ENCODE assay signal across 8 mouse cellular contexts in genomic region chr2:34826460-34827231, GRCm38 (mm10). TPM values are rescaled to one million over a fixed set of nuclear protein-coding genes. Genes with fewer than 3 reads are reported as not detected.
DNase-seq lines count a peak whose midpoint lies in the region; ATAC-seq lines count a peak whose summit lies in the region.

No protein-coding gene starts in this region.

- peaks cover 3% of the 10 kb centered on the region; the same call in 1 of the 2 replicates for H3K9me3 ChIP-seq in lung, embryonic 16.5 days (ENCODE audit: control insufficient read depth, low read length)
- H3K9me3 ChIP-seq in embryonic facial prominence, embryonic 12.5 days = no peaks in the 10 kb centered on the region
- H3K9me3 ChIP-seq in hindbrain, embryonic 15.5 days = no peaks in the 10 kb centered on the region
- H3K9me3 ChIP-seq in midbrain, embryonic 10.5 days (replicated peaks) = peaks cover 14% of the 10 kb centered on the region; the same call in 1 of the 2 replicates

- no peaks in the 10 kb centered on the region for H3K27me3 ChIP-seq in lung, embryonic 16.5 days (ENCODE audit: control insufficient read depth, insufficient read depth, low read depth, low read length)
- H3K27me3 ChIP-seq in embryonic facial prominence, embryonic 12.5 days = no peaks in the 10 kb centered on the region
- no peaks in the 10 kb centered on the region for H3K27me3 ChIP-seq in hindbrain, embryonic 15.5 days
- no peaks in the 10 kb centered on the region for H3K27me3 ChIP-seq in midbrain, embryonic 10.5 days (ENCODE audit: low read depth, poor library complexity, severe bottlenecking)

- peak overlapping the region; percentile 81 for H3K27ac ChIP-seq in lung, embryonic 16.5 days (ENCODE audit: low read length)
- no peak overlapping the region; the same call in 1 of the 2 replicates for H3K27ac ChIP-seq in embryonic facial prominence, embryonic 12.5 days
- H3K27ac ChIP-seq in hindbrain, embryonic 15.5 days (replicated peaks) = peak overlapping the region; percentile 85
- peak overlapping the region; percentile 89 for H3K27ac ChIP-seq in midbrain, embryonic 10.5 days (replicated peaks)

- 31% methylated on average over 19 of the region's 21 CpGs for WGBS in lung, embryonic 16.5 days
- 34% methylated on average over 20 of the region's 21 CpGs for WGBS in embryonic facial prominence, embryonic 12.5 days
- WGBS in hindbrain, embryonic 15.5 days = 34% methylated on average over 20 of the region's 21 CpGs
- WGBS in midbrain, embryonic 10.5 days = 37% methylated on average over 20 of the region's 21 CpGs

- H3K9ac ChIP-seq in lung, embryonic 16.5 days (ENCODE audit: low read length) = peak overlapping the region; percentile 99
- peak overlapping the region; percentile 90 for H3K9ac ChIP-seq in embryonic facial prominence, embryonic 12.5 days
- H3K9ac ChIP-seq in hindbrain, embryonic 15.5 days = peak overlapping the region; percentile 94

- H3K4me3 ChIP-seq in lung, embryonic 16.5 days (ENCODE audit: low read length) = peak overlapping the region; percentile 99
- H3K4me3 ChIP-seq in embryonic facial prominence, embryonic 12.5 days = peak overlapping the region; percentile 98
- peak overlapping the region; percentile 90 for H3K4me3 ChIP-seq in hindbrain, embryonic 15.5 days
- H3K4me3 ChIP-seq in midbrain, embryonic 10.5 days = peak overlapping the region; percentile 89

- peak overlapping the region; percentile 94 for H3K4me2 ChIP-seq in lung, embryonic 16.5 days (ENCODE audit: low read depth, low read length)
- peak overlapping the region; percentile 73 for H3K4me2 ChIP-seq in embryonic facial prominence, embryonic 12.5 days (replicated peaks)
- H3K4me2 ChIP-seq in hindbrain, embryonic 15.5 days = peak overlapping the region; percentile 94

- ATAC-seq in lung, embryonic 16.5 days (ENCODE audit: low read depth) = no peak
- no peak for ATAC-seq in embryonic facial prominence, embryonic 12.5 days (ENCODE audit: insufficient number of reproducible peaks, insufficient read depth, low FRiP score, low TSS enrichment)
- peak; percentile 60 for ATAC-seq in hindbrain, embryonic 15.5 days (ENCODE audit: low FRiP score, low read depth)

- H3K36me3 ChIP-seq in lung, embryonic 16.5 days (ENCODE audit: control insufficient read depth, insufficient read depth, low read length) = peaks cover 5% of the 10 kb centered on the region; the same call in 1 of the 2 replicates
- H3K36me3 ChIP-seq in embryonic facial prominence, embryonic 12.5 days = no peaks in the 10 kb centered on the region
- H3K36me3 ChIP-seq in hindbrain, embryonic 15.5 days = peaks cover 9% of the 10 kb centered on the region
- H3K36me3 ChIP-seq in midbrain, embryonic 10.5 days = peaks cover 12% of the 10 kb centered on the region

- DNase-seq in lung, postnatal 36 days = no peak
- DNase-seq in midbrain, embryonic 10.5 days (ENCODE audit: low spot score) = no peak
- DNase-seq in ovary, postnatal 36 days (ENCODE audit: low spot score) = no peak
- DNase-seq in right cerebral cortex, postnatal 10 days (ENCODE audit: low spot score in 2 of 2) = no peak
- DNase-seq in natural killer cell, adult 2 months (ENCODE audit: low spot score in 2 of 2) = no peak

- peaks cover 18% of the 10 kb centered on the region for H3K4me1 ChIP-seq in lung, embryonic 16.5 days (replicated peaks; ENCODE audit: control insufficient read depth, insufficient read depth, low read length)
- peaks cover 11% of the 10 kb centered on the region; the same call in 1 of the 2 replicates for H3K4me1 ChIP-seq in embryonic facial prominence, embryonic 12.5 days
- H3K4me1 ChIP-seq in hindbrain, embryonic 15.5 days (replicated peaks) = peaks cover 28% of the 10 kb centered on the region
- peaks cover 20% of the 10 kb centered on the region for H3K4me1 ChIP-seq in midbrain, embryonic 10.5 days

RNA-seq across cellular contexts. Expression of gene Fbxw2, which starts 0.5 kb away (rescaled TPM):
- 81.8 and 89.5 TPM in 2 replicates for polyA plus RNA-seq in lung, embryonic 16.5 days (2015; fragmentation: Nextera tagmentation; extraction: Ambion mirVana)
- 93.8 and 94.2 TPM in 2 replicates for polyA plus RNA-seq in embryonic facial prominence, embryonic 12.5 days (2016; fragmentation: Nextera tagmentation; extraction: Ambion mirVana)
- polyA plus RNA-seq in hindbrain, embryonic 15.5 days (2015; fragmentation: Nextera tagmentation; extraction: Ambion mirVana) = 96.8 and 97.6 TPM in 2 replicates
- polyA plus RNA-seq in midbrain, embryonic 10.5 days (2016; fragmentation: Nextera tagmentation; extraction: Ambion mirVana) = 74.0 and 80.3 TPM in 2 replicates

RNA-seq across cellular contexts. Expression of gene Gm34653, which starts 6.2 kb away (rescaled TPM):
- polyA plus RNA-seq in lung, embryonic 16.5 days (2015; fragmentation: Nextera tagmentation; extraction: Ambion mirVana) = not detected in 2 replicates
- 0.13 TPM in 1 of 2 replicates, not detected in the other for polyA plus RNA-seq in embryonic facial prominence, embryonic 12.5 days (2016; fragmentation: Nextera tagmentation; extraction: Ambion mirVana)
- polyA plus RNA-seq in hindbrain, embryonic 15.5 days (2015; fragmentation: Nextera tagmentation; extraction: Ambion mirVana) = not detected in 2 replicates
- polyA plus RNA-seq in midbrain, embryonic 10.5 days (2016; fragmentation: Nextera tagmentation; extraction: Ambion mirVana) = not detected in 2 replicates

RNA-seq across cellular contexts. Expression of gene Rabepk, which starts 26.9 kb away (rescaled TPM):
- polyA plus RNA-seq in lung, embryonic 16.5 days (2015; fragmentation: Nextera tagmentation; extraction: Ambion mirVana) = 35.4 and 36.3 TPM in 2 replicates
- polyA plus RNA-seq in embryonic facial prominence, embryonic 12.5 days (2016; fragmentation: Nextera tagmentation; extraction: Ambion mirVana) = 31.0 and 33.7 TPM in 2 replicates
- 24.8 and 27.3 TPM in 2 replicates for polyA plus RNA-seq in hindbrain, embryonic 15.5 days (2015; fragmentation: Nextera tagmentation; extraction: Ambion mirVana)
- polyA plus RNA-seq in midbrain, embryonic 10.5 days (2016; fragmentation: Nextera tagmentation; extraction: Ambion mirVana) = 40.3 and 41.6 TPM in 2 replicates

RNA-seq across cellular contexts. Expression of gene Cutal, which starts 47.5 kb away (rescaled TPM):
- 0.65 and 1.0 TPM in 2 replicates for polyA plus RNA-seq in lung, embryonic 16.5 days (2015; fragmentation: Nextera tagmentation; extraction: Ambion mirVana)
- polyA plus RNA-seq in embryonic facial prominence, embryonic 12.5 days (2016; fragmentation: Nextera tagmentation; extraction: Ambion mirVana) = not detected in 2 replicates
- 0.32 and 0.39 TPM in 2 replicates for polyA plus RNA-seq in hindbrain, embryonic 15.5 days (2015; fragmentation: Nextera tagmentation; extraction: Ambion mirVana)
- 0.11 TPM in 1 of 2 replicates, not detected in the other for polyA plus RNA-seq in midbrain, embryonic 10.5 days (2016; fragmentation: Nextera tagmentation; extraction: Ambion mirVana)

RNA-seq across cellular contexts. Expression of gene Psmd5, which starts 48.1 kb away (rescaled TPM):
- polyA plus RNA-seq in lung, embryonic 16.5 days (2015; fragmentation: Nextera tagmentation; extraction: Ambion mirVana) = 104 and 106 TPM in 2 replicates
- polyA plus RNA-seq in embryonic facial prominence, embryonic 12.5 days (2016; fragmentation: Nextera tagmentation; extraction: Ambion mirVana) = 99.5 TPM in 2 replicates
- polyA plus RNA-seq in hindbrain, embryonic 15.5 days (2015; fragmentation: Nextera tagmentation; extraction: Ambion mirVana) = 97.3 and 97.9 TPM in 2 replicates
- 135 and 139 TPM in 2 replicates for polyA plus RNA-seq in midbrain, embryonic 10.5 days (2016; fragmentation: Nextera tagmentation; extraction: Ambion mirVana)
